Mouse (Mus musculus) retina, embryonic 14.5 days (tissue): ENCODE results near the gene Dctd.

Source experiments
- DNase-seq: peaks from one replicate; pipeline ENCODE4 v3.0.0-alpha.2; 2015; ENCODE audit warnings: low spot score

Dctd gene

DNA sequence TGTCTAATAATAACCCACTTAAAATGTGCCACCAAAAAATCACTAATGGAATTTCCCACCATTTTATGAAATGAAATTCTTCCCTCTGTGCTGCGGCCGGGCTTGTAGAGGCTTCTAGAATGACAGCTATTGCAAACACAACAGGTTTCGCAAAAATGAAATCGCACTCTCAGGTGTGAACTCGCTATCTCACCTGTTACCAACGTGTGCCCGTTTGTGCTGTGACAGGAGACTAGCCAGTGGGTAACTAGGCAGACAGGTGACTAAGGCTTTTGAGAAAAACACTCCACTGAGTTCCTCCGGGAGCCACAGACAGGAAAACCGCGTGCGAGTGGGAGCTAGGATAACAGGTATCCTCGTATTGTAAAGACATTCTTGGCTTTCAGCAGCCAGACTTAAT is at the start of gene Dctd:
Dctd (plus strand) TSS at position 301 of the 400 bp plus-strand sequence.
- DNase-seq: no peak

DNA sequence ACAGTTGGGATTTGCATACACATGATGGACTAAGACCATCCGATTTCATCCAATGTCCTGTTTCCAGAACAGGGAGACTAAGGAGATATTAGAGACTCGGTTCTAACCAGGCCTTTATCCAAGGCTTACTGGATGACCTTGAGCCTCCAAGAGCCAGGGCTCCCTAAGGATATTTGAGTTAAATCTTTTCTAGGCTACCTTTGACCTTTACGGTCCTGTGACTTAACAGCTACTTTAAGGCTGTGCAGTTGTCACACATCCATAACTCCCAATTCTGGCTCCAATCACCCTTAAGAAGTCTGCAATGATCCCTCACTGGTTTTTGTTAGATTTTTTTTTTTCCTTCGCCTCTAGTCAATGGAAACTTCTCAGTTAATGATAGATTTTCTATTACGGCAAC is 45.3 kb upstream of the Dctd start:
- no peak for DNase-seq

DNA sequence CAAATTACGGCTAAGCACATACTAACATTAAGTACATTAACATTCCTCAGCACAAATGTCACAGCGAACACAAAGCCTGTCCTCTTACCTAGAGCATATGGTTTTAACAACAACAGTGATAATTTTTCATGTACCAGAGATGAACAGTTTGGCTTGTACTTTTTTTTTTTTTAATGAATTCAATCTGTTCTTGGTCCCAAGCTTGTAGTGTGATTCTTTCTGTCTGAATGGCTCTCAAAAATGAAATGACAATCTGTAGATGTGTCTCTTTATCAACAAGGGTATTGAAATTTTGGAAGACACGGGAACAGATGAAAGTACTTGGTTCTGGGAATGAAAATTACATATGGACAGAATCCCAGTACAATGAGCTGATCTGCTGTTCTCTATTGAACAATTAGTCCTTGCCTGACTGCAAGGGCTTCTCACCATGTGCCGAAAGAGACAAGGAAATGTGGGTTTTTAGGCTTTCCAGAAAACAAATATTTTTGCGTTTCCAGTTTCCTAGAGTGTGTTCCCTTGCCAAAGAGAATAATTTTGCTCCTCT is 35.3 kb upstream of the Dctd start:
- no peak for DNase-seq

DNA sequence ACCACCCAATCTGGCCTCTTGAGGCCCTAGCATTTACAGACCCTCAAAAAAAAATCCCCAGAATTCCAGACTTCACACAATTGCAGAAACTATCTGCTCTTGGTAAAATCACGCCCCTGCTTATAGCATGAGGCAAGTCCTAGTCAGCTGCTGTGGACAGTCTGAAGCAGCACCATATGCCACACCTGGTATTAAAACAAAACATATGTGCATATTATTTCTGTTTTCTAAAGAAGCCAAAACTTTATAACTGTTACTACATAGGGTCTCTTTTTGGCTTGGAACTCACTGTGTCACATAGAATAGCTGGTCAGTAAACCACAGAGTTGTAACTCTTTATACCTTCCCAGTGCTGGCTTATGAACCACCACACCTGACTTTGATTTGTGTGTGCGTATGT is 24.7 kb upstream of the Dctd start:
- DNase-seq: no peak

DNA sequence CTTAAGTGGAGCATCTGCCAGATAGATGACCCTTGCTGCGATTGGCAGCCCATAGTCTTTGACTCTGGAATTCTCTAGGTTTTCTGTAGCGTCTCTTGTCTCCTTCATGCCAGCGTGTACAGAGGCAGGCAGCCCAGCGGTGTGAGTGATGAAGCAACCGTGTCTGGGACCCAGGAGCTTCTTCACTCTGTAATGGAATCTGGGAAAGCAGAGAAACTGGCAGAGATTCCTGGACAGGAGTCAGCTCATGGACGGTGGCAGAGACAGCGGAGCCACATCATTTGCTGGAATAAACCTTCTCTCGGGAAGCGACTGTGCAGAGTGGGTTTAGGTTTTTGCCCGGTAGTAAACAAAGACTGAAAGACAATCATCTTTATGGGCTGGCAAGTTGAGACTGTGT is 16.5 kb upstream of the Dctd start:
- DNase-seq: no peak

DNA sequence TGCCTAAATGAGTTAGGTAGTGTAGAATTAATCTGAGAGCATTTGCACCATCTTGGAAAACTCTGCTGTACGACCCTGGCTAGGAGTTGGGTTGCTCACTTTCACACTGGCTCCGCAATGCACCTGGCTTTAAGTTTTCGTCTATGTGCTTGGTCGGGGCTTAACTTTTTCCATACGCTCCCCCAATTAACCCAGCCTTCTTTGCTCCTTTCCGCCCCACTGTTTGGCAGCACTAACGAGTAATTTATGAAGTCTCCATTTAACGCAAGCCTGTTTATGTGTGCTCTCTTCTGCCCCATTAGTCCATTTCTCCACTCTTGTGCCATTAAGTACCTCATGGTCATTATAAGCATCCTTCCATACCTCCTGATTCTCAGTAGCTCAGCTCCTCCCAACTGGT is 8.2 kb upstream of the Dctd start:
- DNase-seq: no peak

DNA sequence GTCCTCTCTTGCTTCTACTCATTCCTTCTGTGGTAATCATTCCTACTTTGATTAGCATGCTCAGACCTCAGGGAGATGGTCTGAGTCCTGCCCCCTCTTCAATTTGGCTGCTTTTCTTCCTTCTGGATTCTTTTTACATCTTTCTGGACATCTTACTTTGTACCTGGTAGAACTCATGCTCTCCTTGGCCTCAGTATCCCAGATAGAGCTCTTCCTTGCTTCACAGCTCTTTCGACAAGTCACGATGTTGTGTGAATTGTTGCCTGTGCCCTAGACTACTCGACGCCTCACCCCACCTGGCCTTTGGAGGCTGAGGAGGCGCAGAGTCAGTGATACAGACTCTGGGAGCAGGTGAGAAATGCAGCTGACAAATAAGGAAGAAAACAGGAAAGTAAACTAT is 3.5 kb upstream of the Dctd start:
- no peak for DNase-seq

DNA sequence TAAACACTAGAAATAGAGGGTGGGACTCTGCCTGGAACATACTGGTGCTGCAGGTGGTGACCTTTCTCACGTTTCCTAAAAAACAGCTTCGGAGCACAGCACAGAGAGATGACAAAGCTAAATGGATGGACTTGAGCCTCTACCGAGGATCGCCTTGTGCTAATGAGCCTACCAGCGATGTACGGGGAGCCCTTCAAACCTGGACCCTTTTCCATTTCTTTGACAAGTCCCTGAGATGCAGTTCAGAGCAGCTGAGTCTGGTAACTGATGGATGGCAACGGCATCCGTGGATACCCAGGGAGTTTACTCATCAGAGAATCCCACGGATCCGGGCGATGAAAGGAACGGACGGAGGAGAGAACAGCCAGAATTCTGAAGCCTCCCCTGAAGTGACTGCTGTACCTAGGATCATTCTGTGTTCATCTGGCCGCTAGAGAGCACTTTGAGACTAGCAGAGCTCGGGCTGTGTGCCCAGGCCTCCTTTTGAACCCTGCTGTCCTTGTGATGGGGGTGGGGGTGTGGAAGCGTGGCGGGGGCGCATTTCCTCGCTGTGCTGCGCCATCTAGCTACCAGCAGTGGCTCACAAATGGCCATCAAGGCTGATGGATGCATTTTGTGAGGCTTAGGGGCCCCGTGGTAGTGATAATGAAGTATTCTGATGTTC is 1.6 kb upstream of the Dctd start:
- peak; percentile 84 for DNase-seq

DNA sequence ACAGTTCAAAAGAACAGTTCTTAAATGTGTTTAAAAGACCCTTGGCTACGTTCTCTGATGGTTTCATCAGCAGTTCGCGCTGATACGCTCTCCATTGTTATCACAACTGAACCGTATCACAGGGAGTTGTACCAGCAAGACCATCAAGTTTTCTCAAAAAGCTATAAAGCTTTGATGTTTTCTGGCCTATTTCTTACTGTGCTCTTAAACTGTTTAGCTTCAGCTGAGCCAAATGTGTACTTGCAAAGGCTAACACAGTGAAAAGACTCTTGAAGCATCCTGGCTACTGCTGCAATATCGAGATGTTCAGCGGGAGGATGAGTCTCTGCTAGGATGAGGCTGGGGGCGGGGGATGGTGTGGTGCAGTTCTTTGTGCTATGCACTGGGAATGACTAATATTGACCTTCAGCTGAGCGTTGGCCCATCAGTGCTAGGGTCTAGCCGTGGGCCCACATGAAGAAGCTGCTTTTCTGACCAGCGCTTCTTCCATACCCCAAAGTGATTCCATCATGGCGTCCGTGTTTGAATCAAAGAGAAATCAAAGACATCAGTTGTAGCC is 732 bp upstream of the Dctd start:
- DNase-seq: peak; percentile 35

DNA sequence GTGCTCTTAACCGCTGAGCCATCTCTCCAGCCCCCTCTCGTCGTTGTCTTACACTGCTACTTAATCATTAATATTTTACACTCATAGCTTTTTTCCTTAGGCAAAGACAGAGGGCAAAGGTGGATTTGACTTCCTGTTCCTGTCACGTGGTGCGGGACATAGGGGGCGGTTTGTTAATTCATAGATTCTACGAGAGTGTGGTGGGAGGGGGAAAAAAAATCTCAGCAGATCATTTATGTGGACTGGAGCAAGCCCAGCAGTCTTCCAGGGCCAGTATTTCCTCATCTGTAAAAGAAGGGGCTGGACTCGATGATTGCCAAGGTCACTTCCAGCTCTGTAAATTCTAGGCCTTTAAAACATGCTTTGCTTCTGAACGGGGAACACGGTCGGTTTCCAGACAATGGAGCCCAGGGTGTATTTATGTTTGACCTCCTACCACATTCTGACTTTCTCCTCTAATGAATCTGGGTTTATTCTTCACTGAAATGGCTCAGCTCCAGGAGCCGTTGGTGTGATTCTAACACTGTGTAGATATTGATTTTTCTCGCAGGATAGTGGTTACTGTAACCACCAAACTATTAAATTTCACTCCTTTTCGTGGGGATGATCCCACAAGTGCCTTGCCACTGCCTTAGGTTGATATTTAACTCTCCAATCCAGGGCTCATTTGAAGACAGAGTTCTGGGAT is 1.4 kb downstream of the Dctd start:
- DNase-seq: no peak

DNA sequence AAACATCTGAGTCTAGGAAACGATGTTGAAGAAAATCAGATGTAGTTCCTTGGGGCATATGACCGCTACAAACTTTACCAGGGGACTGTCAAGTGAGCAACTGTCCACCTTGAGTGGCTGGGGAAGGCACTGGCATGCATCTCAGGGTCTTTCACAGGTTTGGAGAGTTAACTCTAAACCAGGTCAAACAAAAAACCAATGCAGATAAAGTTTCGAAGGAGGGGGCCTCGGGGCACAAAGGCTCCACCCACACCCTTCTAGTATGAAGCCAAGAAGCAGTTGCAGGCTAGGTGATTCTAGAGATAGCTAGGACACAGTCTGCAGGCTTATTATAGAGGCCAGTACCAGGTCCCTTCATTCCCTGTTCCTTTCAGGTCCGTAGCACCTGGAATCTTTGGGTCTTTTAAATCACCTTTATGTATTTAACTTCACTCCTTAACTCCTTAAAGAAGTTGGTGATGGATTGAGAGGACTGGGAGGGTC is 10.5 kb downstream of the Dctd start:
- DNase-seq: no peak

DNA sequence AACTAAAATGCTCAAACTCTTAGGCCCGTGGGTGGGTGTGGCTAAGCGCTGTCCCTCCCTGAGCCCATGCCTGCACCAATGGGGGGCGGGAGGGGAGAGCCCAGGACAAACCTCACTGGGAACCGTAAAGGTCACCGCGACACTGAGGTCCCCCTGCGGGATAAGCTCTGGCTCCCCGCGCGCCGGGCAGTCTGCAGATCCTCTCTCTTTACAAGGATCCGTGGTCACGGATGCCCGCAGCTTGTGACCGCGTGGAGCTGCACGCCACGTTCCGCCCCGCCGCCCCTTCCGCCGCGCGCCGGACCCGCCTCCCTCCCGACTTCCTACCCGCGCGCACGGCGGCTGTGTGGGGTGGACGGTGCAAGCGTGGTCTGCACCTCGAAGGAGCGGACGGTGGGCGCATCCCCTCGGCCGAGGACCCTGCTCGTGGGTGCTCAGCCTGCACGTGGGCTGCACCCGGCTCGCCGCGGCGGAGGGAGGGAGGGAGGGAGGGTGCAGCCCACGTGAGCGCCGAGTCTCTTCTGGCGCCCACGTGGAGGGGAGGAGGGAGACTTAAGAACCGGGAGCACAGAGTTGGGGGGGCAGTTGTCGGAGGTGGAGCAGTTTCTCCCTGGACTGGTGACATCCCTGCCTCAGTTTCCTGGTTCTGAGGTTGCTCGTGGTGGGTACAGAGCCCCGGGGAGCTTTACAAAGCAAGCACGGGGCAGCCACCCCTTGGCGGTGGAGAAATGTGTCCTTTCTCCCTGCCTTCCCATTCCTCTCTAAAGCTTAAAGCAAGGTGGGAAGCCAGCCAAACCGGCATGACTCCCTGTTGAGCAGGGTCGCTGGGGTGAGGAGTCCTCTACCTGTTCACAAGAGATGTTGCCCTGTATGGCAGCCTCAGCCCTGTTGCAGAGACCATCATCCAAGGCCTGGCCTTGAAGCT is 11.2 kb downstream of the Dctd start:
- DNase-seq: peak; percentile 68

DNA sequence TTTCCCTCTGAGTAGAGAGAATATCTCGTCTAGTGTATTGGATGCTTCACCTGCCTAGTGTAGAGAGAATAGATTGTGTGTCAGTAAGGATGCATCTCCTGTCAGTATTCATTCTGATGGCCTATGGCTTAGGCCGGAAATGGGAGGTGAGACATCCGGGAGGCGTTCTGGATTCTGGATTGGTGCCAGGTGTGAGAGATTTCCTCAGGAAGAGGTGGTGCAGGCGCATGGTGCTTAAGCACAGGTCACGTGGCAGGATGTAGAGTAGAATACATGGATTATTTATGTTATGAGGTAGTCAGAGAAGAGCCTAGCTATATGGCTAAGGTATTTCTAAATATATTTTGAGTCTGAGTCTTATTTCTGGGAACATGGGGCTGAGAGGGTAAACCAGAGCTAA is 15.7 kb downstream of the Dctd start:
- no peak for DNase-seq

DNA sequence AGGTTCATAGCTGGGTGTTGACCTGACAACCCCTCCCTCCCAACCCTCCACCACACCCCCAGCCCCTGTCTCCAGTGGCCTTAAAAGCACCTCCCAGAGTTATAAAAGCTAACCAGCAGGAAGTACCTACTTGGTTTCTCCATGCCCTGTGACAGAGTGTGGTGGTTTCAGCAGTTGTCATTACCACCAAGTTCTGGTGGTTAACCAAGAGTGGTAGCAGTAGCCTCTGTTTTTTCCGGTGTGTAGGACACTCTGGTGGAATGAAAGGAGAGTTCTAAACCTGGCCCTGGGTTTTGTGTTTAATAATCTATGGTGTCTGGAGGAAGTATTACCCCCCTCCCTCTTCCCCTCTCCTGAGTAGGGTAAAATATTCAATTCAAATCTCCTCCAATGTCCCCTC is 24.1 kb downstream of the Dctd start:
- DNase-seq: no peak

DNA sequence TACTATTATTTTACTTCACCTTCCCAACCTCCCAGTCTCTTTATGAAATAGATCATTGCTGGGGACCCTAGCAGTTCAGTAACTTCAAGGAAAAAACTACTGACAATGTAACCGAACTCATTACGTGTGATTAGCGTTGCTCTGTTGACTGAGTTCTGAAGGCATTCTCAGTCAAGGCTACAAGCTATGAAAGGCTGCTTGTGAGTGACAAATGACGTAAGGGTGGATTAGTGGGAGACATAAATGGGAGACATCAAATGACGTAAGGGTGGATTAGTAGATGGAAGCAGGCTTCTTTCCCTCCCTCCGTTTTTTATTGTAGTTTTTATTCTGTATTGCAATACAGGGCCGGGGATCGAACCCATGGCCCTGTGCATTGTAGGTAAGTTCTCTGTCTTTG is 26.0 kb downstream of the Dctd start:
- no peak for DNase-seq

DNA sequence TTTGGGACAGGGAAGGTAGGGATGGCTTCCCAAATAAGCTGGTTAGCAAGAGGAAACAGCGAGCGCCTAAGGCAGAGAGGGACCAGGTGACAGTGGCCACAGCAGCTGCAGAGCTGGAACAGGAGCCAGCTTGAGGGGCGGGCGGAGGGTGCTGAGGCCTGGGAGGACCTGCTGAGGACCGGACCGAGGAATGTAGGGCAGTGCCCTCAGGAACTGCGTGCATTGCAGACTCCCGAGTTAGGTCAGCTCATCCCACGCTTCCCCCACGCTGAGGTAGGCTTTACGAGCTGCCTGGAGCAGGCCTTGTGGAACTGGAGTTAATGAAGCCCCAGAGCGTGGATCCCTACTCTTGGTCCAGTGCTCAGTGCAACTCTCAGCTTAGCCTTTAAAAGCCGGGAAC is 28.1 kb downstream of the Dctd start:
- DNase-seq: no peak

DNA sequence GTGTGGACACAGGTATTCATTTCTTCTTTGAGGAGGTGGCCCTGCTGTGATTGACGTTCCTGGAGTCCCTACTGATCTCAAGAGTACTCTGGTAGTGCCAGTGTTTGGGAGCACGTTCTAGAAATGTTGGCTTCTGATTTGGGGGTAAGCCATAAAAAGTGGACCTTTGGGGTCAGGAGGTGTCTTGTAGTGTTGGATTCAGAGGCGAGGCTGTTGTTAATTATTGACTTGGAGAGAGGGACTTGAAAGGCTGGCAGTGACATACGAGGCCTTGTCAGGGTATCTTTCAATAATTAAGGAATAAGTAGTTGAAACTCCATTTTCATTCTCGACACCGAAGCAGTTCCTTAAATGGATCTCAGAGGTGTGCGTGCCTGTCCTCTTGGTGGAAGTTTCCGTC is 31.4 kb downstream of the Dctd start:
- DNase-seq: no peak

DNA sequence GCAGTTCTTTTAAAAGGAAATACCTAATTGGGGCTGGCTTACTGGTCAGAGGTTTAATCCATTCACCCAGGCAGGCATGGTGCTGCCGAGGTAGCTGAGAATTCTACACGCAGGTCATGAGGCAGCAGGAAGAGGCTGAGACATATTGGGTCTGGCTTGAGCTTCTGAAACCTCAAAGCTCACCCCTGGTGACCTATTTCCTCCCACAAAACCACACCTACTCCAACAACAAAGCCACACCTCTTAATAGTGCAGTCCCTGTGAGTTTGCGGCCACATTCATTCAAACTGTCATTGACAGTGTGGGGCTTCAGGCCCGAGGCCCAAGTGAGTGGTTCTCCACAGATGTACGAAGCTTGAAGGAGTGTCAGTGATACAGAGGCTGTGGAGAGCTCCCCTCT is 34.4 kb downstream of the Dctd start:
- DNase-seq: no peak

DNA sequence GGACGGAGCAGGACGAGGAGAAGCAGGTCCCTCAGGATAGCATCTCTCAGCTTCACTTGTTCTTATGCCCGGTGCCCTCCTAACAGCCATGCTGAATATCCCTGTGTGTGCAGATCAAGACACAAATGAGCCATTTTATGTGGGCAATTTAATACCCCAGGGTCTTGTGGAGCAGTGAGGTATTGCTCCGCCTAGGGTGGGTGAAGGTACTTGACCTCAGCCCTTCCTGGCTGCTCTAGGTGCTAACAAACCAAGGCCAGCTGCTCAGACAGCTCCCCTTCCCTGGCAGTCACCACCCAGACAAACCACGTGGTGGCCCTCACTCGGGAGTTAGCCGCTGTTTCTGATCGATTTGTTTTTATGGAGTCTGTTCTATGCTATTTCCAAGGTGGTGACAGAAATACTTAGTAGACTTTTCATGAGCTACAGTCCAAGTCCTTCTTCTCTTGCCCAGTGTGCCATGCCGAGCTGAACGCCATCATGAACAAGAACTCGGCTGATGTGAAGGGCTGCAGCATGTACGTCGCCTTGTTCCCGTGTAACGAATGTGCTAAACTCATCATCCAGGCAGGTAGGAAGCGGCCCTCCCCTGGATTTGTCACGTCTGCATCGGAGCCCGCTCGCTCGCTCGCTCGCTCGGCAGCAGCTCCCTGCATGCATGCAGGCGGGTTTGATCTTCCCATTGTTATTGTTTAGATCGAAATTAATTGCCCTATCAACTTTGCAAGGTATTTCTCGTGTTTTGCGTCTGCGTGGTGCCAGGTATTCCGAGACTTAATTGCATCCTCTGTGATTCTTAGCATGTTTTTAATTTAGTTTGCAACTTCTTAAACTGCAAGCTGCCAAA is 38.1 kb downstream of the Dctd start:
- no peak for DNase-seq

DNA sequence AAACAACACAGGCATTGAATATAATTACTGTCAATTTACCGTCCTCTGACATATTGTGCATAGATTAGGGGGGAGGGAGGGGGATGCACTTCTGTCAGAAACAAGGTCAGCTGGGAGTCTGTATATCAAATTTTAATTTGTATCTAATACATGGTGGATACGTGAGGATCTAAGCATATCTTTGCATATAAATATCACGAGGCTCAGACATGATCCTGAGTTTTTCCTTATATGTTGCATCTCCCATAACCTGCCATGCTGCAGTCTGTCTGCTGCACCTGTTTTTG is 38.7 kb downstream of the Dctd start:
- DNase-seq: no peak

DNA sequence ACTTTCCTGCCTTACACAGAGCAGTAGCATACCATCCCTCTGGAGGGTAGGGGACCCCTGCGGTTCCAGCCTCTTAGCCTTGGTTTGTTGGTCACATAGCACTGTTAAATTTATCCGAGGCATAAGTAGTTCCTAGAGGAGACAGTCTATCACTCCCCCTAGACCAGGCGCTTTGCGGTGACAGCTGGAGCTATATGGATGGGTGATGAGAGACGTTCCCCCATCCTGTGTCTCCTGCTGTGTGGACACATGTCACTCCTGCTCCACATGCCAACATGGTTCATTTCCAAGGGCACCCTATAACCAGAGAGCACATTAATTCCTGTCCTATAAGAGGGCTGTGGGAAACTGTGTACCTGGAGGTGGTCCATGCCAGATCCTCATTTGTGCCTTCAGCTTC is 42.1 kb downstream of the Dctd start:
- no peak for DNase-seq

DNA sequence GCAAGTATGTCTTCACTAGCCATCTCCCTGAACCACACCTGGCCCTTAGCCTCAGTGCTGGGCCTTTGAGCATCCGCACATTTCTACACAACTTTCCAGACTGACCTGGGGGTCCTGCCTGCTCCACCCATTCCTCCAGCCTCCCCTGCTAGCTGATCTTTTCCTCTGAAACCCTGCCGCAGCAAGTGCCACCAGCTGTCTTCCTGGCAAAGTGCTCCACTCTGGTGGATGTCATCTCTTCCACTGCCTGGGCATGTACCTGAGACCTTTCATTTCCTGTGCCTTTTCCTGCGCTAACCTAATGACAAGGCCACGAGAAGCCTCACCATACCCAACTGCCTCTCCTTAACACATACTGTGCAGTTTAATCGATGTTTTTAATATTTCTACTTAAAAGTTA is 46.9 kb downstream of the Dctd start:
- DNase-seq: no peak
